Mouse (Mus musculus) forebrain, embryonic 14.5 days (tissue): ENCODE results near the gene Gm9117. TPM values are rescaled to one million over a fixed set of nuclear protein-coding genes. Genes with fewer than 3 reads are reported as not detected.
"Not testable (repeated sequence)": the region's sequence is repeated elsewhere in the genome, so short reads cannot be mapped to it uniquely, and the experiment has no call there.

Source experiments
- ATAC-seq: fragments of 200-750 bp; cut with Nextera tagmentation; 2 replicates; pipeline ENCODE4 v1.8.0; 2017; ENCODE audit warnings: mild to moderate bottlenecking, moderate library complexity
- DNase-seq: peaks from one replicate; pipeline ENCODE4 v3.0.0-alpha.2; 2015; ENCODE audit warnings: low spot score
- H3K27ac ChIP-seq: fragments of 300-500 bp; sonication (generic); 2 replicates; pipeline ENCODE4 v1.5.1; 2014; ENCODE audit warnings: low read depth, mild to moderate bottlenecking, control low read depth, low read length, moderate library complexity
- H3K27me3 ChIP-seq: fragments of 300-500 bp; sonication (generic); replicated peaks from 2 replicates; pipeline ENCODE4 v1.6.1; 2014; ENCODE audit warnings: low read length, control low read depth, mixed read lengths; ENCODE audit not compliant: control insufficient read depth, insufficient read depth
- H3K36me3 ChIP-seq: fragments of 300-500 bp; sonication (generic); 2 replicates; pipeline ENCODE4 v1.6.1; 2014; ENCODE audit warnings: low read length, control low read depth; ENCODE audit not compliant: control insufficient read depth, insufficient read depth
- H3K4me1 ChIP-seq: fragments of 300-500 bp; sonication (generic); 2 replicates; pipeline ENCODE4 v1.6.1; 2014; ENCODE audit warnings: antibody characterized with exemption, low read length, control low read depth; ENCODE audit not compliant: control insufficient read depth, insufficient read depth
- H3K4me2 ChIP-seq: fragments of 300-500 bp; sonication (generic); 2 replicates; pipeline ENCODE4 v1.6.1; 2014; ENCODE audit warnings: mild to moderate bottlenecking, control low read depth, low read length
- H3K4me3 ChIP-seq: fragments of 300-500 bp; sonication (generic); 2 replicates; pipeline ENCODE4 v1.5.1; 2014; ENCODE audit warnings: low read depth, low read length, control low read depth
- H3K9ac ChIP-seq: fragments of 300-500 bp; sonication (generic); 2 replicates; pipeline ENCODE4 v1.6.1; 2014; ENCODE audit warnings: mild to moderate bottlenecking, low read length, control low read depth, moderate library complexity
- H3K9me3 ChIP-seq: fragments of 300-500 bp; sonication (generic); replicated peaks from 2 replicates; pipeline ENCODE4 v1.6.1; 2016; ENCODE audit warnings: low read length, control low read depth, mixed read lengths; ENCODE audit not compliant: control insufficient read depth
- WGBS: fragments of 180-500 bp; shearing (Covaris S2); extraction: QIAGEN DNeasy Blood & Tissue Kit; methylation state at CpG from one replicate; pipeline ENCODE4 v1.1.7; 2014; 5-methylcytosine and 5-hydroxymethylcytosine counted together
- polyA plus RNA-seq: library from polyadenylated mRNA; unstranded; fragments of >200 nt; fragmentation: Nextera tagmentation; extraction: Ambion mirVana; gene quantifications from 2 replicates; pipeline ENCODE4 v1.2.1, GENCODE M21; 2014

Gm9117 gene
- polyA plus RNA-seq = not detected in 2 replicates

DNA sequence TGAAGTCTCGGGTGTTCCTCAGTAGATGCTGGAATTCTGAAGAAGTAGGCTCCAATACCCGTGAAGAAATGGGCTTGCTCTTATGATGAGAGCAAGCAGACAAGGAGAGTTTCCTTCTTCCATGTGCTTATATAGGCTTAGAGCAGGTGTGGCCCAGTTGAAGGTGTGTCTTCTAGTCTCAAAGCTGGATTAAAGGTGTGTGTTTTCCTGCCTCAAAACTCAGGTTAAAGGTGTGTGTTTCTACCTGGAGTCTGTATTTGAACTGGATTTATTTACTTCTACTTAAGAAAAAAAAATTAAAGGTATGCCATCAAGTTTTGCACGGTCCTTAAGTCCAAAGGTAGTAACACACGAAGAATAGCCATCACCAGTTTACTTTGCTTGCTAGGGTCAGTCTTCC lies at the start of gene Gm9117:
Gm9117 (minus strand) TSS at position 101 of the 400 bp plus-strand sequence.
- not testable (repeated sequence) for H3K9ac ChIP-seq, ATAC-seq, H3K27ac ChIP-seq, DNase-seq, H3K9me3 ChIP-seq, H3K4me3 ChIP-seq, H3K4me2 ChIP-seq, H3K27me3 ChIP-seq, H3K4me1 ChIP-seq, H3K36me3 ChIP-seq
- 86% methylated on average over 3 of the region's 4 CpGs for WGBS

DNA sequence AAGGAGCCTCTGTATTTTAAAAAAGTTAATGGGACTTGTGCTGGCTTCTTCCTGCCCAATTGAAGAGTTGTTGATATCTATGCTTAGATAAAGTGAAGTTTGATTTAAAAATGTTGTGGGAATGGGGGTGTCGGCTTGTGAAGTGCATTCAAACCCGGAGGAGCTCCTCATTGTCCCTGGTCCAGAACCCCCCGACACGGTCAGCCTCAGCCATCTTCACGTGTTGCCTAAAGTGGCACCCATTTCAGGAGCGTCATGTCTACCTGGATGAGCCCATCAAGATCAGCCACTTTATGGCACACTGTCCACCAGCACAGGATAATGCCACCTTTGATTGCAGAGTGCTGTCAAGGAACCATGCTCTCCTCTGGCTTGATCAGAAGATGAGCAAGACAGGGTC lies 25.6 kb upstream of the Gm9117 start:
- H3K9me3 ChIP-seq, H3K27ac ChIP-seq, H3K4me3 ChIP-seq, H3K9ac ChIP-seq, H3K4me1 ChIP-seq, H3K27me3 ChIP-seq, H3K4me2 ChIP-seq, ATAC-seq, DNase-seq, H3K36me3 ChIP-seq: not testable (repeated sequence)
- WGBS = 98% methylated on average over 6 of the region's 6 CpGs

DNA sequence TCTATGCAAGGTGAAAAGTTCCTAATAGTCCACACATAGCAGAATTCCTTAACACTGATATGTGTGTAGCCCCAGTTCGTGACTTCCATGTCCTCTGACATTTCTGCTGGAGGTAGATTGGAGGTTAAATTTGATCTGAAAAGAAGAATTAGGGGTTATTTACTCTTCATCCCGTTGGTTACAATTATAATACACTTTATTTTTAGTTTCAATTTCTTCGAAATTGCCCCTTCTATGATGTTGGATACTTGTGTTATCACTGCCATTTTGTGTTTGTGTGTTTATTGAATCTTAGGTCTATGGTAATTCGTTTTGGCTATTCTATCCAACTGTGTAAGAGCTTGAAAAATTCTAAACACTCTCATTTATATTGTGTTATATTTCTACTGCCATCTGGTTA lies 17.9 kb upstream of the Gm9117 start, which contains the start of gene Tdpoz5:
Tdpoz5 (minus strand) TSS at position 101 of the 400 bp plus-strand sequence.
- not testable (repeated sequence) for ATAC-seq, H3K4me3 ChIP-seq, H3K36me3 ChIP-seq, H3K27ac ChIP-seq, H3K9ac ChIP-seq, DNase-seq, H3K9me3 ChIP-seq, H3K4me2 ChIP-seq, H3K4me1 ChIP-seq, H3K27me3 ChIP-seq
- WGBS = 66% methylated on average over 2 of the region's 4 CpGs

DNA sequence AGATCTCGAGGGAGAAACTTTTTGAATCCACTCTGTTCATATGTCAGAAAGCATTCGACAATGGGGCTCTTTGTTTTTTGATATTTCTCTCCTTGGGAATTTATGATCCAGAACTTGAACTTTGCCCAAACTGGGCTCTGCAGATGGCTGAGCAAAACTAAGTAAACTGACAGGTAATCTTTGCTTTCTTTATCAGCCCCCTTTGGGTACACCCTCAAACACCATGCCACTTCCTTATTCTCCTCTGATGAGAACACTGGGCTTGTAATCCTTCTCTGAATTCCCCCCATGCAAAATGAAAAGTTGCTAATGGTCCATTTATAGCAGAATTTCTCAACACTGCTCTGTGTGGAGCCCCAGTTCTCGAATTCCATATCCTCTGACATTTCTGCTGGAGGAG lies 5.0 kb downstream of the Gm9117 start:
- no CpG with 5 or more reads among the region's 3 CpGs for WGBS
- not testable (repeated sequence) for H3K36me3 ChIP-seq, H3K27me3 ChIP-seq

More for the DNA sequence above, 5.0 kb downstream of the Gm9117 start:
- not testable (repeated sequence) for H3K4me2 ChIP-seq, ATAC-seq, H3K4me3 ChIP-seq, DNase-seq, H3K27ac ChIP-seq, H3K9me3 ChIP-seq, H3K4me1 ChIP-seq, H3K9ac ChIP-seq

Other genes with a start within 250 kb of the Gm9117 start
- not detected in 2 replicates for gene Gm5773, start 170.5 kb downstream of the Gm9117 start, polyA plus RNA-seq
- not detected in 2 replicates for gene Tdpoz4, start 147.1 kb downstream of the Gm9117 start, polyA plus RNA-seq
- not detected in 2 replicates for gene Tdpoz3, start 117.5 kb downstream of the Gm9117 start, polyA plus RNA-seq
- not detected in 2 replicates for gene Tdpoz5, start 17.8 kb upstream of the Gm9117 start, polyA plus RNA-seq
- gene Gm9125, start 111.3 kb upstream of the Gm9117 start, polyA plus RNA-seq = not detected in 2 replicates
- gene Gm10697, start 129.1 kb upstream of the Gm9117 start, polyA plus RNA-seq = not detected in 2 replicates
- gene Gm10696, start 234.7 kb upstream of the Gm9117 start, polyA plus RNA-seq = not detected in 2 replicates